Mouse (Mus musculus) CH12.LX (cell line): Measurements from ENCODE around the gene Phldb1.

Experiments
- CTCF ChIP-seq, 2 experiments: IDR thresholded peaks in 1 of 2; conservative IDR thresholded peaks in 1 of 2; 2 replicates each; pipeline ENCODE4 v1.5.1; 2011 to 2012; ENCODE audit warnings: low read depth in 2 of 2, low read length in 2 of 2, improper control_type of control experiment in 1 of 2, inconsistent platforms in 1 of 2, mild to moderate bottlenecking in 1 of 2, moderate library complexity in 1 of 2
- ELF1 ChIP-seq: IDR thresholded peaks from 2 replicates; pipeline ENCODE4 v1.6.1; 2014; ENCODE audit warnings: low read depth, mild to moderate bottlenecking, inconsistent platforms, low read length, improper control_type of control experiment
- MXI1 ChIP-seq: IDR thresholded peaks from 2 replicates; pipeline ENCODE4 v1.6.1; 2011; ENCODE audit warnings: mild to moderate bottlenecking, low read depth, low read length, improper control_type of control experiment
- POLR2A ChIP-seq: IDR thresholded peaks from 2 replicates; pipeline ENCODE4 v1.6.1; 2011; ENCODE audit warnings: low read depth, mild to moderate bottlenecking, improper control_type of control experiment, low read length
- UBTF ChIP-seq: IDR thresholded peaks from 2 replicates; pipeline ENCODE4 v1.6.1; 2012; ENCODE audit warnings: low read depth, mild to moderate bottlenecking, inconsistent platforms, low read length, improper control_type of control experiment, moderate library complexity

- TF ChIP-seq POLR2A = no peak
- no peak for TF ChIP-seq UBTF
- no peak for TF ChIP-seq CTCF (conservative IDR thresholded peaks at IDR 0.05 in 1 of 2, IDR thresholded peaks at IDR 0.05 in 1 of 2; ENCODE audit: low read depth in 2 of 2, low read length in 2 of 2)
- TF ChIP-seq MXI1 = no peak
- TF ChIP-seq ELF1 = no peak
These were observed 88.0 kb downstream of the Phldb1 start for GRCm38 (mm10) chr9:44647026-44647425.
